Mouse (Mus musculus) heart, postnatal 36 days (tissue): ENCODE results near the gene Olfr746. TPM values are rescaled to one million over a fixed set of nuclear protein-coding genes. Genes with fewer than 3 reads are reported as not detected.

Experiments used
- DNase-seq, 2 experiments: peaks; one replicate each; pipeline ENCODE4 v3.0.0; 2021 to 2022
- intact Hi-C: fragments of 180-260 bp; cut with DNase I; formaldehyde crosslinking; loops from one replicate; pipeline ENCODE4 v1.15.1; 2025
- total RNA-seq, 2 experiments: library from RNA; stranded (reverse); gene quantifications; 2 replicates each; pipeline ENCODE4 v1.2.3; 2021

Olfr746 gene
- total RNA-seq, result not detected

- intact Hi-C loops, result no loop called here
- DNase-seq, result no peak
These were observed at the start of gene Olfr746 for GRCm38 (mm10) chr14:50646783-50647182. TSS of gene Olfr746 (plus strand) at chr14:50647083.

GRCm38 (mm10) chr14:50614579-50614978, 32.3 kb upstream of the Olfr746 start, which contains the start of gene Olfr744:
TSS of gene Olfr744 (plus strand) at chr14:50614879.
- no peak for DNase-seq
- intact Hi-C loops, result no loop called here

- intact Hi-C loops, result no loop called here
- DNase-seq, result no peak
These were observed 7.8 kb upstream of the Olfr746 start, which contains the start of gene Olfr745 for GRCm38 (mm10) chr14:50639088-50639487. TSS of gene Olfr745 (plus strand) at chr14:50639388.

GRCm38 (mm10) chr14:50693106-50693505, 46.2 kb downstream of the Olfr746 start, which contains the start of gene Olfr747:
TSS of gene Olfr747 (minus strand) at chr14:50693206.
- DNase-seq, result no peak
- intact Hi-C loops, result no loop called here

Other genes starting within 250 kb of the Olfr746 start
- not detected for gene Olfr738, start 239.5 kb upstream of the Olfr746 start, total RNA-seq
- gene Olfr739, start 228.5 kb upstream of the Olfr746 start, total RNA-seq, result not detected
- gene Olfr740, start 201.5 kb upstream of the Olfr746 start, total RNA-seq, result not detected
- gene Olfr741, start 174.3 kb upstream of the Olfr746 start, total RNA-seq, result not detected
- not detected for gene Olfr742, start 143.5 kb upstream of the Olfr746 start, total RNA-seq
- not detected for gene Olfr743, start 125.2 kb upstream of the Olfr746 start, total RNA-seq
- gene Olfr744, start 32.2 kb upstream of the Olfr746 start, total RNA-seq, result not detected
- not detected for gene Olfr745, start 7.7 kb upstream of the Olfr746 start, total RNA-seq
- not detected for gene Olfr747, start 46.1 kb downstream of the Olfr746 start, total RNA-seq
- not detected for gene Olfr748, start 60.3 kb downstream of the Olfr746 start, total RNA-seq
- not detected for gene Olfr749, start 98.0 kb downstream of the Olfr746 start, total RNA-seq
- 10 to 100 TPM; 13.8 to 15.2 TPM for gene Ttc5, start 138.4 kb downstream of the Olfr746 start, total RNA-seq
- gene Ccnb1ip1, start 160.6 kb downstream of the Olfr746 start, total RNA-seq, result not detected
- 10 to 100 TPM; 14.3 to 15.7 TPM for gene Parp2, start 160.8 kb downstream of the Olfr746 start, total RNA-seq
- gene Tep1, start 223.5 kb downstream of the Olfr746 start, total RNA-seq, result 10 to 100 TPM; 10.3 to 13.9 TPM